Mouse (Mus musculus) kidney, postnatal 4 days (tissue): ENCODE measurements at regions not wholly inside any gene's neighbourhood (a gene's known extent, or its start where the extent isn't known, plus 50 kb on each side); places are given as distances from the start of the nearest gene placed in this dataset.
A peak's percentile ranks its signal among the peaks of the same experiment; 100 is the strongest.

ENCODE experiments used
- DNase-seq, 2 experiments: peaks; one replicate each; pipeline ENCODE4 v3.0.0; 2021; ENCODE audit warnings: mixed read lengths in 2 of 2

GRCm38 (mm10) chr4:83166867-83167814 lies 115.0 kb upstream of the Frem1 start:
- DNase-seq: peak; percentile 78 to 84

DNA sequence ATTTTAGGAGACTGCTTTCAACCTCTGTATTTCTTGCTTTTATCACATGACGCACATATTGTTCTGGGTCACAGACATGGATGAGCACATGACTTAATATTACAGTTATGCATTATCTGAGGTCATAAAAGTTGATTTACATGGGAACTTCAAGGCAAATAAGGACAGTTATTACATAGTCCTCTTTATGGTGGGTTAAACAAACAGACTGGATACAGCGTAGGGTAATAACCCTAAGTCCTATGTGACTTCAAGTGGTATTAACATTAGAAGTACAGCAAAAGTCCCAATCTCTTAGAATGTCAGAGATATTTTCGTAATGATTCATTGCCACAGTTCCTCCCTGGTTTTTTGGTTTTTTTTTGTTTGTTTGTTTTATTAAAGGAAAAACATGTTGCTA lies 94.6 kb upstream of the Frem1 start:
- DNase-seq: no peak

GRCm38 (mm10) chr4:83145738-83146217 lies 93.6 kb upstream of the Frem1 start:
- DNase-seq: peak; percentile 41 to 59

- peak; percentile 29 to 49 for DNase-seq
Measured at GRCm38 (mm10) chr4:83144781-83145517, 92.8 kb upstream of the Frem1 start.

DNA sequence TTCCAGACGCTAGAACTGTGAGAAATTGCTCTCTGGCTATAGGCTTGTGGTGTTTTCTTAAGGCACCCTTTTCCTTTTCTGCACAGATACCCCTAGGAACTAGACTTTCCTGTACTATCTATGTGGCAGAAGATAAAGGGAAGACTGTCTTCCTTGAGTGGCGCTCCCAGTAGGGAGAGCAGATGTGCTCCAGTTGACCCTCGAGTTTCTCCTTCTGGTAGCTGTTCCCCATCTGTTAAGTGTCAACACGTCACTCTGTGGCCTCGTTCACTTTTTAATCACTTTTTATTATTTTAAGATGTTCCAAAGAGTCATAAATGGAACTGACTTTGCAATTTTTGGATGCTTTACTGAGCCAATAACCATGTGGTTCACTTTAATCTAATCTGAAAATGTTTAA lies 89.6 kb upstream of the Frem1 start:
- peak; percentile 26 to 34 for DNase-seq

DNA sequence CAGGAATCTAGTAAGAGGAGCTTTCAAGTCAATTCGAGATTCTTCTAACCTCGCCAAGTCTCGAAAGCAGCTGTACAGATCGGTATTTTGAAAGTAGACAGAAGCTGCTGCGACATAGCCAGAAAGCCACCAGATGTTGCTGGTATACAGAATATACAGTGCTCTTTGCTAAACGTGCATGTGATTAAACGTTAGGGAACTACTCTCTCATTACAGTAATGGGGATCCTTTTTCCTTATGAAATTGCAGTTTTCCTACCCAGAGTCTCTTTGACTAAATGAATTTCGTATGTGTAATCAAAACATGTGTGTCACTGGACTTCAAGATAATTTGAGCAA lies 70.5 kb upstream of the Frem1 start:
- DNase-seq: no peak

DNA sequence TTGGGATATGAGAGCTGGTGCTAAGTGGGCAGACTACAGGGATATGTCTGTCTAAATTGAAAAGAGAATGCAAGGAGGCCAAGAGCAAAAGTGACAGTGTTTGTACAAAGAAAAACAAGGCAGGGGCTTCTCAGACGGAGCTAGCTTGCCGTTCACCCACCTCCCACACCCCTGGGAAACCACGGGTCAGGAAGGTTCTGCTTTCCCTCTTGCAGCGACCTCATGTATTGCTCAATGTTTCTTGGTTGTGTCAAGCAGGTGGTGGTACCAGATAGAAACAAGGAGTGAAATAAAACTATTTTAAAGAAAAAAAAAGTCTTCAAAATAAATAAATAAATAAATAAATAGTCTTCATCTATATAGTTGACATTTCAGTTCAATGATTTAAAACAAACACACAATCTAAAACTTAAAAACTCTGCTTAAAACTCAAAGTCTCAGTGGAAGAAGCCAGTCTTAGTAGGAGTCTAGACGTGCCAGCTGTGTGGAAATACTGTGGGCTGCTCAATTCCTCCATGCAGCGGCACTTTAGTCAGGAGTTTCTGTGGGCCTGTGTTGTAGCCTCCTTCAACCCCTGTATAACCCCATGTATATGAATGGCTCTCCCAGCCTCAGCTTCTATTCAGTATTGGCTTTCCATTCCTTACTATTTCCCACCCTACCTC lies 70.0 kb upstream of the Frem1 start:
- no peak for DNase-seq

DNA sequence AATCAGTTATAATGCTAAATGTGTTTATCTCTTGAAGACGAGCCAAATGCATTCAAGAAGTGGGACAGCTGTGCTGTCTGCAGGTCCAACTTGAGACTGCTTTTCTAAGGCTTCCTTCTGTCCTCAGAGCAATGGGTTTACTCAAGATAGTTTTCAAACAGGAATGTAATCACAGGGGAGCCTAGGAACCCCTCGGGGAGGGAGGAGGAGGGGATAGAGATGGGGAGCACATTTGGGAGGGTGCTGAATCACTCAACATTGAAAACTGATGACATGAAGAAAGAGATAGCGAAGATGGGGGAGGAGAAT lies 56.5 kb upstream of the Frem1 start:
- DNase-seq: no peak

DNA sequence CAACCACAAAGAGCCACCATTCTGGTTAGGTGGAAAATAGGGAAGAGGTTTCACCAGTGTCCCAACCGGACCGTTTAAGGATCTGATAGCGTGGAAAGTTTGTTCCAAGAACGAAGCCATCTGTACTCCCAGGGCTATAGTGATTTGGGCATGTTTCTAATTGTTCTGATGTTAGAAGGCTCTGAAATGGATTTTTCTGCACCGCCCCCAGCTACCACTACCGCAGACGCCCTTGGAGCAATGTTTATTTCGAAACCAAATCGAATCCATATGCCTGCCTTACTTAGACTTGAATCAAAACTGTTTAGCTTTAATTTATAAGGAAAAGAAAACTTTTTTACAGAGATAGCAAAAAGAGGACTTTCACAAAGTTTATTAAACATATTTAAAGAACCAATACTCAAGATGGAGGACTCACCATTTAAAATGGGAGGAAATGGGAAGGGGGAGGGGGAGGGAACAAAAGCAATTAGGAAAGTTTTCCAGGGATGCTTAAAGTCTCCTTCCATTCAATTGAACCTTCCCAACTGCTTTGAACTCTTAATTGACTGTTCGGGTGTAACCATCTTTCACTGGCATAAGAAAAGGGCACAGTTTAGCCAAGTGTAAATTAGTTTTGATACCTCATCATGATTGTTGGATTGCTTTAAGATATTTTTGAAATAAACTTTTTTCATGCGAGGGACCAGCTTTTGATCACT lies 56.0 kb upstream of the Frem1 start:
- DNase-seq: no peak

DNA sequence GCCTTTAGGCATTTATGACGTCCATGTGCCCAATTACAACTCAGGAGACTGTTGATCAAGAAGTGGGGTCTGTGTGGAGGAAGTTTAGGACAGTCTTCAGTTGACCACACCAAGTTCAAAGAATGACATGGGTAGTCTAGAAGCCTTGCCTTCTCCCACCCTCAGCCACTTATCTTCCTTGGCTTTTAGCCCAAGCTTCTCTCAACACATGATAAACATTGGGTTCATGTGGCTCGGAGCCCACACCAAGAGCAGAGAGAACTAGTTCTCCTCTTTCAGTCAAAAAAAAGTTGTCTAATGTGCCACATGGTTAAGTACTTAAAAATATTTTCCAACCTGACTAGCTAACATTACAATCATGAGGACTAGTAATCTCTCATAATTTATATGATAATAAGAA lies 55.0 kb upstream of the Frem1 start:
- DNase-seq: no peak

DNA sequence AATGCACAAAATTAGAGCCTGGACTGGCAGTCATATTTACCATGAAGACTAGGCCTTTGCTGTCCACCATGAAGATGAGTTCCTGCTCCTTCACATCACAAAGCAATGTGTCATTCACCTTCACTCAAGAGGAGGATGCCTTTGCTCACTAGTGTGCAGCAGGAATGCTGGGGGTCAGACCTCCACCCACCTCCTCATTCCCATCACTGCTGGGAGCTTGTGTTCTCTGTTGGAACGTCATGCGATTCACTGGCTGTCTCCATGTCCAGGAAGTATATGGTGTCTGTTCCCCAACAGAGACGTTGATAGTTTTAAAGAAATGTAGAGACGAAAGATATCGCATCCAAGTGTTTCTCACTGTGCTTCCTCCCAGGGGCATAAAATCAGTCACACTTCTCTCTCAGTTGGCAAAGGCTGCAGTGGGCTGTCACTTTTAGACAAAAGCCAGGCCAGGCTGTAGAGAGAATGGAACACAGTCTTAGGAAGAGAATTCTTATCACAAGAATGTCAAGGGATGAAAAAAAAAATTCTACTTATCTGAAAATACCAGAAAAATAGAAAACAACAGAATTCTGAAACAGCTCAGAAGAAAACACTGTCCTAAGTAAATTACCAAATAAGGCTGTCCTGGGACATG lies 52.0 kb upstream of the Frem1 start:
- DNase-seq: peak; percentile 44 to 51

DNA sequence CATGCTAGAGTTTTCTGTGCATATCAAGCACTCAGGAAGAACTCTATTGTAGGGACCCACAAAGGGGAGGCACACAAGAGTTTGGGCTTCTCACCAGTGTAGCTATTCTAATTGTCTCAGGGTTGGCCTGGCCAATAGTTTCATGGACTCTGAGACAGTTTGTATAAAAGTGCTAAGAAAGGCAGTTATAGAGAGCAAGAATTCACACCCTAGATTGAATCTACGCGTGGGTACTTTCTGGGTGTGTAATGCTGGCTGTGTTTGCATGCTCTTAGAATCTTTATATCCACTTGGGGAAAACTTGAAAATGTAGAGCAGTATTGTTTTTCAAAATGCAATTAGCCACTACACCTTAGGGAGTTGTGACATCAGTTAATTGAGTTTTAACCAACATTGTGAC lies 50.8 kb upstream of the Frem1 start:
- no peak for DNase-seq

DNA sequence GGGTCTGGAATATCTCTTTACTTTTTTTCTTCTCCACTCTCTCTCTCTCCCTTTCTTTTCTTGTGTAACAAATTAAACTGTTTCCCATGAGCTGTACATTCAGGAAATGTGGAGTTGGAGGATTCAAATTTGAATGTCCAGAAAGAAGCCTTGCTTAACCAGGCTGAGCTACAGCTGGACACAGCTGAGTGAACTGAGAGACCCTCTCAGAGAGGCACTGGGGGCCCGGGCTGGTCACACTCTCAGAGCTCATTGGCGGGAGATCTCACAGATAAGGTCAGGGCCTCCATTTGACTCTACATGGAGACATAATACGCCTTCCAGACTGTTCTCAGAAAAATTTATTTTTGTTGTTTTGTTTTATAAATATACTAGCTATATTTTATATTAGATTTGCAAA lies 49.9 kb upstream of the Frem1 start:
- DNase-seq: peak; percentile 63 to 69
